Mouse (Mus musculus) bone marrow macrophage, adult 2 months (primary cell): Measurements from ENCODE around the gene Usp32. TPM values are rescaled to one million over a fixed set of nuclear protein-coding genes. Genes with fewer than 3 reads are reported as not detected.

ENCODE experiments used
- H3K27ac ChIP-seq: 2 replicates; pipeline ENCODE4 v1.5.1; 2012; ENCODE audit warnings: low read depth, low read length; ENCODE audit not compliant: insufficient read depth
- H3K4me1 ChIP-seq: 2 replicates; pipeline ENCODE4 v1.6.1; 2012; ENCODE audit warnings: low read length; ENCODE audit not compliant: control insufficient read depth, insufficient read depth
- H3K4me3 ChIP-seq: 2 replicates; pipeline ENCODE4 v1.5.1; 2012; ENCODE audit warnings: mild to moderate bottlenecking, low read length, moderate library complexity; ENCODE audit not compliant: insufficient read depth
- CTCF ChIP-seq: IDR thresholded peaks from 2 replicates; pipeline ENCODE4 v1.5.1; 2012; ENCODE audit warnings: low read depth, mild to moderate bottlenecking, low read length, moderate library complexity
- POLR2A ChIP-seq: IDR thresholded peaks from 2 replicates; pipeline ENCODE4 v1.6.1; 2012; ENCODE audit warnings: mild to moderate bottlenecking, low read depth, low read length, borderline replicate concordance
- polyA plus RNA-seq: library from polyadenylated mRNA; stranded (reverse); fragments of >200 nt; gene quantifications from 2 replicates; pipeline ENCODE4 v1.2.4, GENCODE M21; 2012; ENCODE audit not compliant: missing spikeins, insufficient read depth, insufficient read length

Gene Usp32
- polyA plus RNA-seq, 1 experiment = 35.1 TPM

DNA sequence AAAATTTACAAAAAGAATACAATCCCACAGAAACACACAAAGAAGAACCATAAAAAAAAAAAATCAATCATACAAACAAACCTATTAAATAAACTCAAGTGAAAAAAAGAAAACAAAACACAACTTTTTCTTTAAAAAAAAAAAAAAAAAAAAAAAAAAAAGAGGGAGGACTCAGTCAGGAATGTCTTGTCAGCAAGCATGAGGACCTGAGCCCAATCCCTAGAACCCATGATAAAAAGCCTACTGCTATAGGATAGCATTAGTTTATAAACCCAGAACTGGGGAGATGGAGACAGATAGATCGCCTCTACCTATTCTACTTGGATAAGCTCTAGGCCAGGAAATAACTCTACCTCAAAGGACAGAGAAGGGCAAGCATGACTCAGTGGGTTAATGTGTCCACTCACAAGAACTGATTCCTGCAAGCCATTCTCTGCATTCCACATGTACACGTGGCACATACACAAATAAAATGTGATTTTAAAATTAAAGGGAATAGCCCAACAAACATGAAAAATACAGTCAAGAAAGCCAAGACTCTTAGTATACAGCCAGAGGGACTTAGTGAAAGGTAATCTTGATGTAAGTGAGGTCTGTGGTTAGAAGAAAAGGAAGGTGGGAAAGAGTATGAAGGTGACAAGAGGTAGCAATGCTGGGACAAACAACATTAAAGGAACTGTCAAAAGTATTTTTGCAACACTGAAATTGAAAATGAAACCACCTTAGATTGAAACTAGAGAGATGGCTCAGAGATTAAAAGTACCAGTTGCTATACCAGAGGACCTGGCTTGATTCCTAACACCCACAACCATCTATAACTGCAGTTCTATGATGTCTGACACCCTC is 13.5 kb downstream of the Usp32 start:
- TF ChIP-seq POLR2A (no peak), CTCF (no peak)
- no peak overlapping the region for H3K4me3 ChIP-seq
- H3K4me1 ChIP-seq = peaks cover 24% of the 10 kb centered on the region
- no peak overlapping the region; the same call in 1 of the 2 replicates for H3K27ac ChIP-seq

DNA sequence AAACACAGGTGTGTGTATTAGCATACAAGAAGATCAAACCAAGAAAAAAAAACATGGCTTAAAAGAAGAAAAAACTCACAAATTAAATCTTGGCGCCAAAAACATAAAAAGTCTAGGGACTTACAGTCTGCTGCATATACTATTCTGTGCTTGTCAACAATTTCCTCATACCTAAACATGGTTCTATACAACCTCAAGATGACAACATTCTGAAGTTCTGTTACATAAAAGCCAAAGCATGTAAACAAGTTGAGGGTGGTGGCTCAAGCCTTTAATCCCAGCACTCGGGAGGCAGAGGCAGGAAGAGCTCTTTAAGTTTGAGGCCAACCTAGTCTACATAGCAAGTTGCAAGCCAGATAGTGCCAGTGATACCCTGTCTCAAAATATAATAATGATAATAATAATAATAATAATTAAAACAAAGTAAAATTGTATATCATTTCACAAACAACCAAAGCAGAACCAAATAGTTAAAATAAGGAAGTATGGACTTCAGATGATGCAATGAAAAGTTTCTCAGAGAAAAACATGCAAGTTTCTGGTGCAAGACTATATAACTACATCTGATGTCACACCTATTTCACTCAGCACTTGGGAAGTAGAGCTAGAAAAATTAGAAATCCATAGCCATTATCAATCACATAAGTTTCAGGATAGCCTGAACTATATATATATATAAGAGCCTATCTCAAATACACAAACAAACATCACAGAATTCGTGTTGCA is 16.5 kb downstream of the Usp32 start:
- peaks cover 22% of the 10 kb centered on the region for H3K4me1 ChIP-seq
- no peak for TF ChIP-seq POLR2A
- no peak for TF ChIP-seq CTCF
- H3K4me3 ChIP-seq = no peak overlapping the region
- peak overlapping the region; percentile 34 for H3K27ac ChIP-seq

DNA sequence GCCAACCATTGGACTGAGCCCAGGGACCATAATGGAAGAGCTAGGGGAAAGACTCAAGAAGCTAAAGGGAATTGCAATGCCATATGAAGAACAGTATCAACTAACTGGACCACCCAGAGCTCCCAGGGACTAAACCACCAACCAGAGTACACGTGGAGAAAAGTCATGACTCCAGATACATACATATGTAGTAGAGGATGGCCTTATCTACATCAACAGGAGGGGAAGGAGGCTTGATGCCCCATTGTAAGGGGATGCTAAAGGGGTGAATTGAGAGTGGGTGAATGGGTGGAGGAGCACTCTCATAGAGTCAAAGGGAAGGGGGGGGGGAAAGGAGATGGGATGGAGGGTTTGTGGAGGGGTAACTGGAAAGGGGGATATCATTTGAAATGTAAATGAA is 17.9 kb downstream of the Usp32 start:
- peaks cover 19% of the 10 kb centered on the region for H3K4me1 ChIP-seq
- no peak overlapping the region for H3K27ac ChIP-seq
- H3K4me3 ChIP-seq = no peak overlapping the region
- TF ChIP-seq CTCF (no peak), POLR2A (no peak)

DNA sequence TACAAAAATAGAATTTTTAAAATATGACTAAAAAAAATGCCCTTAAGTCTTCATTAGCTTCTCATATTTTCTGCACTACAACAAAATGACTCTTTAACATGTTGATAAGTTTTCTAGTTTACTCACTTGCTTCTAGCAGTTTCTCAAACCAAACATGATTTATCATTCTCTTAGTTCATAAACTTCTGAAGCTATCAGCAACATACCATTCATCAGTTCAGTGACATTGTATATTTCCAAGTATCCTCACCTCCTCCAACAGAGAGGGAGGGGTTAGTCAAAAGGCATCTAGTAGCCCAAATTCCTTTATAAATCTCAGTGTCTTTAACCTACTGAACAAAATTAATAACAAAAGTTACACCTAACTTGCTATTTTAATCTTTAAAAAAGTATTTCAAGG is 22.8 kb downstream of the Usp32 start:
- Histone ChIP-seq H3K4me1 (no peaks in the 10 kb centered on the region), H3K4me3 (no peak overlapping the region), H3K27ac (no peak overlapping the region)
- TF ChIP-seq CTCF (no peak), POLR2A (no peak)

DNA sequence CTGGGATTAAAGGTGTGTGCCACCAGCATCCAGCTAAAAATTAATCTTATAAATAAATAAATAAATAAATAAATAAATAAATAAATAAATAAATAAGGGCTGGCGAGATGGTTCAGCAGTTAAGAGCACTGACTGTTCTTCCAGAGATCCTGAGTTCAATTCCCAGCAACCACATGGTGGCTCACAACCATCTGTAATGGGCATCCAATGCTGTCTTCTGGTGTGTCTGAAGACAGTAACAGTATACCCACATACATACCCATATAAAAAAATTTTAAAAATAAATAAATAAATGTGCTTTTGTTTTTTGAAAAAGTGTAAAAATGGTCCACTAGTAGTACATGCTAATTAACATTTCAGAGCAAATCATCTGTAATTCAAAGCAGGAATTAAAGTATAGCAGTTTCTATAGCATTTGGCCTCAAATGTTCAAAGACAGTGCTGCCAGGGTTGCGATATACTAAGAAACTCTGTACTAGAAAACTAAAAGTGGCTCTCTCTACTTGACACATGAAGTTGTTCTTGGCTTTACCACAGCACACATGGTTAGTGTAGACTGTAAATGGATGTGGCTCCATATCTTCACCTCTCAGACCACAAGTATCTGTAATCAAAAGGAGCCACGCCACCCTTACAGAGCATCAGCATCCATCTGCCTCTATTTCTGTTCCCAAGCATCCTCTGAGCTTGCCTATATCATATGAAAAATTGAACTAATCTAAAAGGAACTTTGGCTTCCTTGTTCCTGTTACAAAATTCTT is 23.7 kb downstream of the Usp32 start:
- H3K27ac ChIP-seq = no peak overlapping the region

DNA sequence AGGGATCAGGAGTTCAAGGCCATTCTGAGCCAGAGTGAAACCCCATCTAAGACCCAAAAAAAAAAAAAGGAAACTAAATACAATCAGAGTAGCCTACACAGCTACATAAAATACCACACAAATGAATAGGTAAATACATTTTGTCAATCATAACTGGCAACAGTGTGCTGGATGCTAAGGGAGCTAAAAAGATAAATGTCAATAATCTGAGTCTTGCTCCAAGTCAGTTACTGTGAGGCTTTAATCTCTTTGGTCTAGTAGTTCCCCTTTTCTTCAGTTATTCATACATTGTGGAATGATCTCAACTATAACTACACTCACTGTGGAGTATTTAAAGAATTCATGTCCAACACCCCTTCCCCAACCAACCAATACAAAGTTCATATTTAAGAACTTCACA is 30.0 kb downstream of the Usp32 start:
- no peak overlapping the region for H3K27ac ChIP-seq

More for the DNA sequence above, 23.7 kb downstream of the Usp32 start:
- Histone ChIP-seq H3K4me1 (no peaks in the 10 kb centered on the region), H3K4me3 (no peak overlapping the region)
- TF ChIP-seq CTCF = no peak
- no peak for TF ChIP-seq POLR2A

DNA sequence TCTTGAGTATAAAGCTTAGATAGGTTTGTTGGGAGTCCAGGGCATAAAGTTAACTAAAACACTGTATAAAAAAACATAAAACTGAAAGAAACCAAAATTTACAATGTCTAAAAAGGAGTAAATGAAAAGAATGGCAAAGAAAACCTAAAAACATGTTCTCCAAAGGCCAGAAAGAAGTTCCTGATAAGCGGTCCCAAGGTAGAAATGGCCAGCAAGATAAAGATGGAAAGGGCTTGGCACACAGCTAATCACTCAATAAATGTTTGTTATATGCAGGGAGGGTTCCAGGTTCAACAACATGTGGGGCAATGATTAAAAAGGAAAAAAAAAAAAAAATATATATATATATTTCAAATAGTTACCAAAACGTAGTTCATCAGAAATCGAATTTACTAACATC is 32.7 kb downstream of the Usp32 start:
- Histone ChIP-seq H3K4me3 (no peak overlapping the region), H3K4me1 (peaks cover 3% of the 10 kb centered on the region), H3K27ac (no peak overlapping the region)
- TF ChIP-seq CTCF (no peak), POLR2A (no peak)

More for the DNA sequence above, 30.0 kb downstream of the Usp32 start:
- TF ChIP-seq CTCF = no peak
- TF ChIP-seq POLR2A = no peak
- H3K4me3 ChIP-seq = no peak overlapping the region
- peaks cover 3% of the 10 kb centered on the region for H3K4me1 ChIP-seq

DNA sequence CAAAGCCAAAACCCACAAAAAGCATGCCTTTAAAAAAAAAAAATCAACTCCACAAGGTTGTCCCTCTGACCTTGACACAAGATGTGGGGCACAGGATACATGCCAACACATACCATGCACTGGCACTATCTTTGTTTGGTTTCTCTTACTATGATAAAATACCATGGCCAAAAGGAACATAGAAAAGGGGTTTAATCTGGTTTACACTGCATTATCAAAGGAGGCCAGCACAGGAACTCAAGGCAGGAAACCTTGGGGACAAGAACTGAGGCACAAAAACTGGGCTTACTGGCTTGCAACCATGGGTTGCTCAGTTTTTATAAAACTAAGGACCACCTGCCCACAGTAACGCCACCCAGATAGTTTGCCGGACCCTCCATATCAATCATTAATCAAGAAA is 34.1 kb downstream of the Usp32 start:
- TF ChIP-seq POLR2A (no peak), CTCF (no peak)
- Histone ChIP-seq H3K4me1 (peaks cover 3% of the 10 kb centered on the region), H3K4me3 (no peak overlapping the region), H3K27ac (no peak overlapping the region)

DNA sequence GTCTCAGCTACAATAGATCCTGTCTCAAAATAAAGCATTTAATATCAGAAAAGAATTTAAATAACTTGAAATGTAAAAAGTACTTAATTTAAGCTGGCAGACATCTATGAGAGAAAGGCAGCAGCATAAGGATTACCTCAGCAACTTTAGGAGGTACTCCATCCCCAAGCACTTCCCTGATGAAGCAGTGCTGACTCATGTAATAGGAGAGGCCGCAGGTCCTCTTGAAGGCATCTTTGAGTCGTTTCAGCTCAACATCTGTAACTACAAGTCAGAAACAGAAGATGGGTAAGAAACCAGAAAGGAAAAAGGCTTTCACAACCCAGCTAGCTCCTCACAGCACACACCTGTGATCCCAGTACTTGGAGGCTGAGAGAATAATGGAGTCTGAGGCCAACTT is 36.2 kb downstream of the Usp32 start:
- Histone ChIP-seq H3K27ac (no peak overlapping the region), H3K4me1 (no peaks in the 10 kb centered on the region), H3K4me3 (no peak overlapping the region)
- TF ChIP-seq POLR2A (no peak), CTCF (no peak)
